ENCODE assay signal across 19 mouse cellular contexts in the genomic region with DNA sequence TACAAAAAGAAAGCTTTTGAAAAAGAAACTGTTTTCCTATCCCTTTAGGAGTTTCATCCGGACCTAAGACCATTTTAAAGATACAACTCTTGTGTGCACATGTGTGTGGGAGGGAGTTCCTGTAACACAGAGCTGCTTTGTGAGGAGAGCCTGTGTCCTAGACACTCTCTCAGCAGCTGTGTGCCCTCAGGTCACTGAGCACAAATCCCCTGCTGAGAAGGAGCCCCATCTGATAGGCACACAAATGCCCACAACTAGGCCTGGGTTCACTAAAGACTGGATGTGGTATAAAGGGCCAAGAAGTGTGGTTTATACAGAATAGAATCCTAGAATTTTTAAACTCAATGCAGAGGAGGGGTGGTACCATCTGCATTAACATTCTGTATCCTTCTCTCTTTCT.
A peak's percentile ranks its signal among the peaks of the same experiment; 100 is the strongest.
DNase-seq lines count a peak whose midpoint lies in the region; ATAC-seq lines count a peak whose summit lies in the region.
"Had no signal": no experiment of that assay in that cellular context is flagged by ENCODE, and none has a peak within 500 bp of the region (broad histone marks: within the 10 kb centered on the region; RNA-seq: fewer than 3 reads in every experiment).

No protein-coding gene starts in this region.

- H3K4me1 ChIP-seq in neural tube, embryonic 15.5 days = no peaks in the 10 kb centered on the region
- peaks cover 27% of the 10 kb centered on the region for H3K4me1 ChIP-seq in embryonic facial prominence, embryonic 10.5 days
- no peaks in the 10 kb centered on the region for H3K4me1 ChIP-seq in hindbrain, embryonic 16.5 days (ENCODE audit: control insufficient read depth, insufficient read depth, low read depth, low read length)
- H3K4me1 ChIP-seq: forebrain, embryonic 15.5 days; intestine, embryonic 15.5 days; kidney, embryonic 15.5 days had no signal

- no peak overlapping the region for H3K4me2 ChIP-seq in neural tube, embryonic 15.5 days
- no peak overlapping the region for H3K4me2 ChIP-seq in hindbrain, embryonic 16.5 days (ENCODE audit: low read length)
- H3K4me2 ChIP-seq: embryonic facial prominence, embryonic 15.5 days; forebrain, embryonic 15.5 days; intestine, embryonic 15.5 days; kidney, embryonic 15.5 days; limb, embryonic 15.5 days had no signal

- no peaks in the 10 kb centered on the region for H3K27me3 ChIP-seq in neural tube, embryonic 15.5 days (replicated peaks)
- no peaks in the 10 kb centered on the region for H3K27me3 ChIP-seq in embryonic facial prominence, embryonic 10.5 days (replicated peaks; ENCODE audit: low read depth, poor library complexity, severe bottlenecking)
- H3K27me3 ChIP-seq in hindbrain, embryonic 16.5 days (replicated peaks; ENCODE audit: control insufficient read depth, insufficient read depth, low read length) = no peaks in the 10 kb centered on the region
- H3K27me3 ChIP-seq: embryonic facial prominence, embryonic 15.5 days; forebrain, embryonic 15.5 days; intestine, embryonic 15.5 days; kidney, embryonic 15.5 days; limb, embryonic 15.5 days had no signal

- no peak overlapping the region for H3K9ac ChIP-seq in neural tube, embryonic 15.5 days (replicated peaks)
- no peak overlapping the region for H3K9ac ChIP-seq in hindbrain, embryonic 16.5 days (ENCODE audit: low read depth, low read length)
- H3K9ac ChIP-seq: embryonic facial prominence, embryonic 15.5 days; forebrain, embryonic 15.5 days; intestine, embryonic 15.5 days; kidney, embryonic 15.5 days; limb, embryonic 15.5 days; liver, postnatal 0 days had no signal

- 29% methylated on average over 1 of the region's 1 CpGs for WGBS in neural tube, embryonic 15.5 days
- 18% methylated on average over 1 of the region's 1 CpGs for WGBS in embryonic facial prominence, embryonic 10.5 days
- 33% methylated on average over 1 of the region's 1 CpGs for WGBS in hindbrain, embryonic 16.5 days

- H3K9me3 ChIP-seq in neural tube, embryonic 15.5 days (replicated peaks) = no peaks in the 10 kb centered on the region
- H3K9me3 ChIP-seq in embryonic facial prominence, embryonic 10.5 days = no peaks in the 10 kb centered on the region
- no peaks in the 10 kb centered on the region for H3K9me3 ChIP-seq in hindbrain, embryonic 16.5 days (ENCODE audit: control insufficient read depth, low read length)
- H3K9me3 ChIP-seq: embryonic facial prominence, embryonic 15.5 days; forebrain, embryonic 15.5 days; G1E; intestine, embryonic 15.5 days; kidney, embryonic 15.5 days; limb, embryonic 15.5 days had no signal

- no peak overlapping the region for H3K27ac ChIP-seq in neural tube, embryonic 15.5 days (replicated peaks)
- peak overlapping the region; percentile 62; the same call in 1 of the 2 replicates for H3K27ac ChIP-seq in embryonic facial prominence, embryonic 10.5 days (replicated peaks)
- H3K27ac ChIP-seq in hindbrain, embryonic 16.5 days (ENCODE audit: low read depth, low read length) = no peak overlapping the region
- H3K27ac ChIP-seq: embryonic facial prominence, embryonic 15.5 days; forebrain, embryonic 15.5 days; intestine, embryonic 15.5 days; kidney, embryonic 15.5 days; limb, embryonic 15.5 days had no signal

- no peak overlapping the region for H3K4me3 ChIP-seq in neural tube, embryonic 15.5 days (replicated peaks)
- no peak overlapping the region for H3K4me3 ChIP-seq in embryonic facial prominence, embryonic 10.5 days
- no peak overlapping the region for H3K4me3 ChIP-seq in hindbrain, embryonic 16.5 days (ENCODE audit: low read length)
- H3K4me3 ChIP-seq: embryonic facial prominence, embryonic 15.5 days; forebrain, embryonic 15.5 days; intestine, embryonic 15.5 days; kidney, embryonic 15.5 days; limb, embryonic 15.5 days had no signal

- H3K36me3 ChIP-seq in neural tube, embryonic 15.5 days = no peaks in the 10 kb centered on the region
- H3K36me3 ChIP-seq in embryonic facial prominence, embryonic 10.5 days (replicated peaks) = no peaks in the 10 kb centered on the region
- no peaks in the 10 kb centered on the region for H3K36me3 ChIP-seq in hindbrain, embryonic 16.5 days (ENCODE audit: control insufficient read depth, insufficient read depth, low read length)
- H3K36me3 ChIP-seq: embryonic facial prominence, embryonic 15.5 days; forebrain, embryonic 15.5 days; G1E; intestine, embryonic 15.5 days; kidney, embryonic 15.5 days; limb, embryonic 15.5 days had no signal

- peak; percentile 38 for DNase-seq in neural tube, embryonic 10.5 days (ENCODE audit: extremely low spot score, low spot score)
- peak; percentile 50 for DNase-seq in embryonic facial prominence, embryonic 10.5 days (ENCODE audit: low spot score)
- DNase-seq in retina, postnatal 1 day = peak; percentile 75
- no peak for DNase-seq in thymus, postnatal 10 days (ENCODE audit: low spot score in 2 of 2)
- DNase-seq in ovary, postnatal 36 days (ENCODE audit: low spot score) = no peak
- DNase-seq: adrenal gland, adult 2 months; cerebellum, adult 9-10 months; gastrocnemius, postnatal 10 days; liver, postnatal 0 days; lung, postnatal 4 days; thymus, adult 2 months had no signal

- no peak for ATAC-seq in neural tube, embryonic 15.5 days (ENCODE audit: low FRiP score)
- peak; percentile 52 for ATAC-seq in hindbrain, embryonic 16.5 days
- ATAC-seq: forebrain, embryonic 15.5 days; intestine, embryonic 15.5 days; liver, postnatal 0 days had no signal

Comparison
In these comparisons a context has a peak if more than half of its experiments do, and no peak if none do; other contexts are left out.
1. DNase-seq: peak in neural tube, embryonic 10.5 days (single experiment), embryonic facial prominence, embryonic 10.5 days (single experiment) and retina, postnatal 1 day (single experiment); none in thymus, postnatal 10 days (0 of 2) and ovary, postnatal 36 days (single experiment).